Mouse (Mus musculus): ENCODE measurements at regions not wholly inside any gene's neighbourhood (a gene's known extent, or its start where the extent isn't known, plus 50 kb on each side); places are given as distances from the start of the nearest gene placed in this dataset.

DNA sequence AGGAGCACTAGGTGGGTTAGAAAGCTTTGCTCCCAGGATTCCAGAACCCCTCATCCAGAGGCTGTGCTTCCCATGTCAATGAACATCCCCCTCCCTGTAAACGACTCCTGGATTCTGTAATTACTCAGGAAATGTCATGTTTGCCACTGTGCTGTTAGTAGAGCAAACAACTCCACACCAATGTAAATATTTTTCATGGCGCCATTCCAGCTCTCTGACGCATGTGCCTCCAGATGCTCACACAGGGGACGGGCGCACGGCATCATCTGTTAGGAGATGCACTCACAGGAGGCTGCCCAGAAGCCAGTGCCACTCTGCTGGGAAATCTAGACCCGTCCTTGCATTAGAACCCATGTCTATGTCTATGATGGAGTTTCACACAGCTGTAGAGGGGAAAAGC, 51.3 kb upstream of the Rpl10-ps3 start:
- TF ChIP-seq CTCF (IDR thresholded peaks at IDR 0.05; ENCODE audit: borderline replicate concordance, control insufficient read depth, extremely low read depth, insufficient read depth, low read length, poor library complexity): no peak
- no peak for TF ChIP-seq POLR2A (IDR thresholded peaks at IDR 0.05; ENCODE audit: control insufficient read depth, extremely low read depth, insufficient read depth, low read length, poor library complexity)
